Mouse (Mus musculus): Measurements from ENCODE around the gene Scn2b.

GRCm38 (mm10) chr9:45153361-45153760 lies 35.8 kb downstream of the Scn2b start:
- no peak for TF ChIP-seq CTCF (IDR thresholded peaks at IDR 0.05; ENCODE audit: low read depth, low read length)
- TF ChIP-seq POLR2A (IDR thresholded peaks at IDR 0.05; ENCODE audit: extremely low read depth, insufficient read depth, low read length), result no peak
